Mouse (Mus musculus) cortical plate, adult 2 months (tissue): Measurements from ENCODE around the gene Ring1. TPM values are rescaled to one million over a fixed set of nuclear protein-coding genes. Genes with fewer than 3 reads are reported as not detected.

ENCODE experiments used
- H3K27ac ChIP-seq: fragments of 200-500 bp; 2 replicates; pipeline ENCODE4 v1.5.1; 2012; ENCODE audit warnings: low read length, control low read depth, inconsistent platforms; ENCODE audit not compliant: insufficient read depth
- H3K4me1 ChIP-seq: fragments of 200-500 bp; 2 replicates; pipeline ENCODE4 v1.6.1; 2011; ENCODE audit warnings: low read length; ENCODE audit not compliant: control insufficient read depth, insufficient read depth
- H3K4me3 ChIP-seq: fragments of 200-500 bp; 2 replicates; pipeline ENCODE4 v1.5.1; 2011; ENCODE audit warnings: mild to moderate bottlenecking, low read length, control low read depth; ENCODE audit not compliant: insufficient read depth
- CTCF ChIP-seq: fragments of 200-500 bp; IDR thresholded peaks from 2 replicates; pipeline ENCODE4 v1.5.1; 2011; ENCODE audit warnings: mild to moderate bottlenecking, control low read depth, low read length; ENCODE audit not compliant: insufficient read depth; ENCODE audit errors: extremely low read depth
- POLR2A ChIP-seq: fragments of 200-500 bp; IDR thresholded peaks from 2 replicates; pipeline ENCODE4 v1.6.1; 2011; ENCODE audit warnings: mild to moderate bottlenecking, low read length, control low read depth; ENCODE audit not compliant: insufficient read depth; ENCODE audit errors: extremely low read depth
- polyA plus RNA-seq: library from polyadenylated mRNA; depleted of rRNA; stranded (reverse); fragments of >200 nt; gene quantifications from 2 replicates; pipeline ENCODE4 v1.2.3, GENCODE M21; 2012

Gene Ring1
- polyA plus RNA-seq, 1 experiment = 73.2 TPM

- no peak for TF ChIP-seq POLR2A
- no peak for TF ChIP-seq CTCF
- H3K4me1 ChIP-seq = peaks cover 5% of the 10 kb centered on the region; the same call in 1 of the 2 replicates
- no peak overlapping the region for H3K27ac ChIP-seq
- no peak overlapping the region for H3K4me3 ChIP-seq
Measured at GRCm38 (mm10) chr17:34037241-34037640, 12.8 kb upstream of the Ring1 start.

GRCm38 (mm10) chr17:34036647-34037046, 12.2 kb upstream of the Ring1 start:
- no peak overlapping the region for H3K27ac ChIP-seq
- H3K4me1 ChIP-seq = peaks cover 4% of the 10 kb centered on the region; the same call in 1 of the 2 replicates
- TF ChIP-seq CTCF = no peak
- no peak for TF ChIP-seq POLR2A
- no peak overlapping the region for H3K4me3 ChIP-seq

DNA sequence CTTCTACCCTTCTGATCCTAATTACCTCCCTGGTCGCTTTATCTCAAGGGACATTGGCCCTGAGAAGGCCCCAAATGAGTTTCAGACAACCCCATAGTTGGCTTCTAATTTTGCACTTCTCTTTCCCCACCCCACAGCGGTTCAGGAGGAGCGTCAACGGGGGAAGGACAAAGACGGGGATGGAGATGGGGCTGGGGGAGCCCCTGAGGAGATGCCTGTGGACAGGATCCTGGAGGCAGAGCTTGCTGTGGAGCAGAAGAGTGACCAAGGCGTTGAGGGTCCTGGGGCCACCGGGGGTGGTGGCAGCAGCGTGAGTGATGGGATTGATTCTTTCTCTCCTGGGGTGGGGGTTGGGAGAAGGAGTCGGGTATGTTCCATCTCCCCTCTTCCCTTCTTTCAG, 11.0 kb upstream of the Ring1 start:
- H3K4me1 ChIP-seq = peaks cover 7% of the 10 kb centered on the region; the same call in 1 of the 2 replicates
- TF ChIP-seq CTCF (no peak), POLR2A (no peak)
- H3K4me3 ChIP-seq = no peak overlapping the region
- H3K27ac ChIP-seq = no peak overlapping the region

- Histone ChIP-seq H3K27ac (no peak overlapping the region), H3K4me1 (peaks cover 11% of the 10 kb centered on the region), H3K4me3 (no peak overlapping the region)
- TF ChIP-seq CTCF (peak; percentile 60), POLR2A (no peak)
Measured at GRCm38 (mm10) chr17:34034064-34034463, 9.6 kb upstream of the Ring1 start.

GRCm38 (mm10) chr17:34033441-34033840, 9.0 kb upstream of the Ring1 start:
- no peak overlapping the region for H3K27ac ChIP-seq
- peaks cover 11% of the 10 kb centered on the region for H3K4me1 ChIP-seq
- H3K4me3 ChIP-seq = no peak overlapping the region
- TF ChIP-seq CTCF = no peak

GRCm38 (mm10) chr17:34032806-34033205, 8.3 kb upstream of the Ring1 start:
- Histone ChIP-seq H3K27ac (peak overlapping the region; percentile 47; the same call in 1 of the 2 replicates), H3K4me1 (peaks cover 11% of the 10 kb centered on the region), H3K4me3 (peak overlapping the region; percentile 72)
- no peak for TF ChIP-seq CTCF
- TF ChIP-seq POLR2A = no peak

DNA sequence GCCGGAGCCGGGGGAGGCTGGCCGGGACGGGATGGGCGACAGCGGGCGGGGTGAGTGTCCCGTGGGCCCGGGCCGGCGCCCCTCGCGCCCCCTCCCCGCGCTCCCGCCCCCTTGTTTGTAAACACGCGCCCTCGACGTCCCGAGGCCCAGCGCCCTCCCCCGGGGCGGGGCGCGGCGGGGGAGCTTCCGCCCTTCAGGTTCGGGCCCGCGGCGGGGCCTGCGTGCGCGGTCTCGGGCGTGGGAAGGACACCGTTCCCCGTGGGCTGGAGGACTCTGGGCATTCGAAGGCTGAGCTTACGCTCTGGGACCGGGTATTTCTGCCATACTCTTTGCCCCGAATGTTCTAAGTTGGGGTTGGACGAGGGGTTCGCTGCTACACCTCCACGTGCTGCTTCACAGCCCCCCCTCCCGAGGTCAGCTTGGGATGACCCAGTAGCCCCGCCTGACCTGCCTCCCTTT, 7.7 kb upstream of the Ring1 start:
- H3K4me1 ChIP-seq = peaks cover 11% of the 10 kb centered on the region
- no peak for TF ChIP-seq CTCF
- TF ChIP-seq POLR2A = peak; percentile 28; the same call in 1 of the 2 replicates
- peak overlapping the region; percentile 72 for H3K4me3 ChIP-seq
- H3K27ac ChIP-seq = peak overlapping the region; percentile 86

DNA sequence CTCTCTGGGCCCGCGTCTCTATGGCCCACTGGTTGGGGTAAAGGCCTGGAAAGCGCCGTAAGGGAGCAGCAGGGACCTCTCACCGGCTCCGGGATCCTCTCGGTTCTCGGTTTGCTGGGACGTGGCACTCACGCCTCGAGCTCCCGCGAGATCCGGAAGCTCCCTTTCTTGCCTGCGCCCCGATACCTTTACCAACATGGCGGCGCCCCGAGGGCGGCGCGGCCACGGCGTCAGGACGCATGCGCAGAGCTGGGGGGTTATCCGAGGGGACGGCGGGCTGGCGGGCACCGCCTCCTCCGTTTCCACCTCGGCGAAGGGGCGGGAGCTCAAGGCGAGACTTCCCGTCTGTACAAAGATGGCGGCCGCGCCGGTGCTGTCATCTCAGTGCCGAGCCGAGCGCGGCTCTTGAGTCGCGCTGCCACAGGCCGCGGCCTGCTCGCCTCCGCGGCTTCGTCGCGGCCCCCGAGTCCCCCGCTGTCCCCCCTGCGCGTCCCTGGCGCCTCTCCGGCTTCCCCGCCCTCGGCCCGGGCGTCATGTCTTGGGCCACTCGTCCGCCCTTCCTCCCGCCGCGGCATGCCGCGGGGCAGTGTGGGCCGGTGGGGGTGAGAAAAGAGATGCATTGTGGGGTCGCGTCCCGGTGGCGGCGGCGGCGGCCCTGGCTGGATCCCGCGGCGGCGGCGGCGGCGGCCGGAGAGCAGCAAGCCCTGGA, 7.1 kb upstream of the Ring1 start, which contains the start of the genes Slc39a7 and Rxrb:
Slc39a7 (minus strand) TSS at position 218 of the 709 bp plus-strand sequence.
Rxrb (plus strand) TSS at position 348 of the 709 bp plus-strand sequence.
- Histone ChIP-seq H3K4me1 (peaks cover 13% of the 10 kb centered on the region), H3K27ac (peak within 1 kb of the TSS; percentile 86)
- TF ChIP-seq CTCF (no peak), POLR2A (peak; percentile 56)

DNA sequence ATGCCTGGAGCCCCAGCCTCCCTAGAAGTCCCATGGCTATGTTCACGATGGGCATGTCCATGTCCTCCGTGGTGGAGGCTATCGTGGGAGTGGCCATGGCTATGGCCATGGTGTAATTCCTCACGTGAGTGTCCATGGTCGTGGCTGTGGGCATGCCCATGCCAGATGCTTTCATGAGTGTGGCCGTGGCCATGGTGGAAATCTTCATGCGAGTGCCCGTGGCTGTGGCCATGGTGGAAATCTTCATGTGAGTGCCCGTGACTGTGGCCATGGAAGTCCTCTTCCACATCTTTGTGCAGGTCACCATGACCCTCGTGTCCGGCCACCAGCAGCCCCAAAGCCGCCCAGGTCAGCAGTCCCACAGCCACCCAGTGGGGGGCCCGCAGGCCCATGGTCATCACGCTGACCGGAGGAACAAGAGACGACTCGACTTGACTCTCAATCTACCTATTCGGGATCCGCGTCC, 6.4 kb upstream of the Ring1 start:
- TF ChIP-seq POLR2A (no peak), CTCF (no peak)
- peak overlapping the region; percentile 72 for H3K4me3 ChIP-seq
- peaks cover 13% of the 10 kb centered on the region for H3K4me1 ChIP-seq

More for the DNA sequence above, 7.1 kb upstream of the Ring1 start, which contains the start of the genes Slc39a7 and Rxrb:
- H3K4me3 ChIP-seq = peak within 1 kb of the TSS; percentile 72

More for the DNA sequence above, 6.4 kb upstream of the Ring1 start:
- H3K27ac ChIP-seq = no peak overlapping the region
